Mouse (Mus musculus): Measurements from ENCODE around the gene Ubxn6.
A peak's percentile ranks its signal among the peaks of the same experiment; 100 is the strongest.

Gene Ubxn6

GRCm38 (mm10) chr17:56074827-56075208, at the start of gene Ubxn6:
Ubxn6 (minus strand) TSS chr17:56075028.
- H3K27me3 ChIP-seq (ENCODE audit: control insufficient read depth, insufficient read depth, low read length, poor library complexity, severe bottlenecking) = no peaks in the 10 kb centered on the region
- DNase-seq (ENCODE audit: low read depth, low spot score) = peak; percentile 98

GRCm38 (mm10) chr17:56123681-56124340, 49.0 kb upstream of the Ubxn6 start:
- no peaks in the 10 kb centered on the region for H3K36me3 ChIP-seq (ENCODE audit: control insufficient read depth, insufficient read depth, low read length, poor library complexity, severe bottlenecking)
- DNase-seq (ENCODE audit: low read depth, low spot score) = no peak
- no peaks in the 10 kb centered on the region for H3K27me3 ChIP-seq (ENCODE audit: control insufficient read depth, insufficient read depth, low read length, poor library complexity, severe bottlenecking)

More at GRCm38 (mm10) chr17:56074827-56075208, at the start of gene Ubxn6:
- H3K36me3 ChIP-seq (ENCODE audit: control insufficient read depth, insufficient read depth, low read length, poor library complexity, severe bottlenecking) = peaks cover 10% of the 10 kb centered on the region

- Histone ChIP-seq H3K27me3 (ENCODE audit: control insufficient read depth, insufficient read depth, low read length, poor library complexity, severe bottlenecking) (no peaks in the 10 kb centered on the region), H3K36me3 (ENCODE audit: control insufficient read depth, insufficient read depth, low read length, poor library complexity, severe bottlenecking) (no peaks in the 10 kb centered on the region)
- DNase-seq (ENCODE audit: low read depth, low spot score) = no peak
Measured at GRCm38 (mm10) chr17:56123161-56123560, 48.3 kb upstream of the Ubxn6 start.

GRCm38 (mm10) chr17:56121826-56122225, 47.0 kb upstream of the Ubxn6 start, which contains the start of gene Lrg1:
Lrg1 (minus strand) TSS chr17:56122001.
- DNase-seq (ENCODE audit: low read depth, low spot score) = no peak
- Histone ChIP-seq H3K36me3 (ENCODE audit: control insufficient read depth, insufficient read depth, low read length, poor library complexity, severe bottlenecking) (no peaks in the 10 kb centered on the region), H3K27me3 (ENCODE audit: control insufficient read depth, insufficient read depth, low read length, poor library complexity, severe bottlenecking) (no peaks in the 10 kb centered on the region)

- Histone ChIP-seq H3K27me3 (ENCODE audit: control insufficient read depth, insufficient read depth, low read length, poor library complexity, severe bottlenecking) (no peaks in the 10 kb centered on the region), H3K36me3 (ENCODE audit: control insufficient read depth, insufficient read depth, low read length, poor library complexity, severe bottlenecking) (no peaks in the 10 kb centered on the region)
- no peak for DNase-seq (ENCODE audit: low read depth, low spot score)
Measured at GRCm38 (mm10) chr17:56119981-56120880, 45.4 kb upstream of the Ubxn6 start.

GRCm38 (mm10) chr17:56119431-56119830, 44.6 kb upstream of the Ubxn6 start:
- no peak for DNase-seq (ENCODE audit: low read depth, low spot score)
- no peaks in the 10 kb centered on the region for H3K27me3 ChIP-seq (ENCODE audit: control insufficient read depth, insufficient read depth, low read length, poor library complexity, severe bottlenecking)
- H3K36me3 ChIP-seq (ENCODE audit: control insufficient read depth, insufficient read depth, low read length, poor library complexity, severe bottlenecking) = no peaks in the 10 kb centered on the region

GRCm38 (mm10) chr17:56117251-56117710, 42.5 kb upstream of the Ubxn6 start, which contains the start of gene Plin5:
Plin5 (minus strand) TSS chr17:56117596.
- no peak for DNase-seq (ENCODE audit: low read depth, low spot score)
- Histone ChIP-seq H3K27me3 (ENCODE audit: control insufficient read depth, insufficient read depth, low read length, poor library complexity, severe bottlenecking) (no peaks in the 10 kb centered on the region), H3K36me3 (ENCODE audit: control insufficient read depth, insufficient read depth, low read length, poor library complexity, severe bottlenecking) (no peaks in the 10 kb centered on the region)

- Histone ChIP-seq H3K27me3 (ENCODE audit: control insufficient read depth, insufficient read depth, low read length, poor library complexity, severe bottlenecking) (no peaks in the 10 kb centered on the region), H3K36me3 (ENCODE audit: control insufficient read depth, insufficient read depth, low read length, poor library complexity, severe bottlenecking) (no peaks in the 10 kb centered on the region)
- no peak for DNase-seq (ENCODE audit: low read depth, low spot score)
Measured at GRCm38 (mm10) chr17:56116193-56116592, 41.4 kb upstream of the Ubxn6 start.

GRCm38 (mm10) chr17:56112743-56113142, 37.9 kb upstream of the Ubxn6 start:
- no peak for DNase-seq (ENCODE audit: low read depth, low spot score)
- Histone ChIP-seq H3K27me3 (ENCODE audit: control insufficient read depth, insufficient read depth, low read length, poor library complexity, severe bottlenecking) (no peaks in the 10 kb centered on the region), H3K36me3 (ENCODE audit: control insufficient read depth, insufficient read depth, low read length, poor library complexity, severe bottlenecking) (no peaks in the 10 kb centered on the region)

- no peaks in the 10 kb centered on the region for H3K36me3 ChIP-seq (ENCODE audit: control insufficient read depth, insufficient read depth, low read length, poor library complexity, severe bottlenecking)
- peak; percentile 84 for DNase-seq (ENCODE audit: low read depth, low spot score)
- no peaks in the 10 kb centered on the region for H3K27me3 ChIP-seq (ENCODE audit: control insufficient read depth, insufficient read depth, low read length, poor library complexity, severe bottlenecking)
Measured at GRCm38 (mm10) chr17:56111864-56112263, 37.0 kb upstream of the Ubxn6 start.

GRCm38 (mm10) chr17:56111021-56111420, 36.2 kb upstream of the Ubxn6 start:
- Histone ChIP-seq H3K36me3 (ENCODE audit: control insufficient read depth, insufficient read depth, low read length, poor library complexity, severe bottlenecking) (no peaks in the 10 kb centered on the region), H3K27me3 (ENCODE audit: control insufficient read depth, insufficient read depth, low read length, poor library complexity, severe bottlenecking) (no peaks in the 10 kb centered on the region)
- DNase-seq (ENCODE audit: low read depth, low spot score) = no peak

- Histone ChIP-seq H3K36me3 (ENCODE audit: control insufficient read depth, insufficient read depth, low read length, poor library complexity, severe bottlenecking) (no peaks in the 10 kb centered on the region), H3K27me3 (ENCODE audit: control insufficient read depth, insufficient read depth, low read length, poor library complexity, severe bottlenecking) (no peaks in the 10 kb centered on the region)
- no peak for DNase-seq (ENCODE audit: low read depth, low spot score)
Measured at GRCm38 (mm10) chr17:56110571-56110970, 35.7 kb upstream of the Ubxn6 start.

- Histone ChIP-seq H3K36me3 (ENCODE audit: control insufficient read depth, insufficient read depth, low read length, poor library complexity, severe bottlenecking) (no peaks in the 10 kb centered on the region), H3K27me3 (ENCODE audit: control insufficient read depth, insufficient read depth, low read length, poor library complexity, severe bottlenecking) (no peaks in the 10 kb centered on the region)
- no peak for DNase-seq (ENCODE audit: low read depth, low spot score)
Measured at GRCm38 (mm10) chr17:56109219-56110051, 34.6 kb upstream of the Ubxn6 start, which contains the start of gene Plin4. Plin4 (minus strand) TSS chr17:56109803.

- no peak for DNase-seq (ENCODE audit: low read depth, low spot score)
- H3K27me3 ChIP-seq (ENCODE audit: control insufficient read depth, insufficient read depth, low read length, poor library complexity, severe bottlenecking) = no peaks in the 10 kb centered on the region
- no peaks in the 10 kb centered on the region for H3K36me3 ChIP-seq (ENCODE audit: control insufficient read depth, insufficient read depth, low read length, poor library complexity, severe bottlenecking)
Measured at GRCm38 (mm10) chr17:56108334-56109044, 33.7 kb upstream of the Ubxn6 start.

Measured in splenic B cell, adult 2 months (primary cell).